Mouse (Mus musculus) ES-E14 (cell line): ENCODE results near the gene Otoa.

ENCODE experiments used
- HCFC1 ChIP-seq: IDR thresholded peaks from 2 replicates; pipeline ENCODE4 v1.6.1; 2012; ENCODE audit warnings: low read length, inconsistent platforms, borderline replicate concordance; ENCODE audit not compliant: insufficient read depth
- MAFK ChIP-seq: IDR thresholded peaks from 2 replicates; pipeline ENCODE4 v1.6.1; 2014; ENCODE audit warnings: mild to moderate bottlenecking, low read depth, low read length, inconsistent platforms; ENCODE audit not compliant: insufficient read depth
- ZC3H11A ChIP-seq: IDR thresholded peaks from 2 replicates; pipeline ENCODE4 v1.6.1; 2012; ENCODE audit warnings: low read depth, mild to moderate bottlenecking, inconsistent platforms, low read length, borderline replicate concordance
- ZNF384 ChIP-seq: IDR thresholded peaks from 2 replicates; pipeline ENCODE4 v1.6.1; 2012; ENCODE audit warnings: low read depth, low read length, inconsistent platforms

- TF ChIP-seq ZC3H11A (no peak), MAFK (no peak), ZNF384 (no peak), HCFC1 (no peak)
Measured at GRCm38 (mm10) chr7:121211804-121212203, 130.4 kb downstream of the Otoa start.
